Mouse (Mus musculus): ENCODE results near the gene Homer2. TPM values are rescaled to one million over a fixed set of nuclear protein-coding genes. Genes with fewer than 3 reads are reported as not detected.

The Homer2 gene
- polyA plus RNA-seq, 1 experiment from 2014 or later = 8.6 TPM

GRCm38 (mm10) chr7:81689116-81689681, 18.1 kb downstream of the Homer2 start:
- Histone ChIP-seq H3K27ac (ENCODE audit: low read depth) (no peak overlapping the region), H3K4me2 (ENCODE audit: low read depth, low read length) (no peak overlapping the region), H3K4me3 (ENCODE audit: low read depth, low read length) (no peak overlapping the region), H3K27me3 (ENCODE audit: insufficient read depth, low read length) (no peaks in the 10 kb centered on the region), H3K9ac (replicated peaks) (no peak overlapping the region), H3K4me1 (ENCODE audit: insufficient read depth) (peaks cover 13% of the 10 kb centered on the region), H3K9me3 (ENCODE audit: low read length) (no peaks in the 10 kb centered on the region), H3K36me3 (replicated peaks; ENCODE audit: insufficient read depth, low read length) (no peaks in the 10 kb centered on the region)
- TF ChIP-seq CTCF (IDR thresholded peaks at IDR 0.05; ENCODE audit: low read depth) = no peak
- no peak for TF ChIP-seq EP300 (IDR thresholded peaks at IDR 0.05; ENCODE audit: low read depth)
- DNase-seq (peak; percentile 37), ATAC-seq (no peak; the same call in 1 of the 2 replicates)
- WGBS (ENCODE audit: insufficient replicate concordance) = 63% methylated on average over 8 of the region's 8 CpGs

GRCm38 (mm10) chr7:81688378-81688777, 18.9 kb downstream of the Homer2 start:
- ATAC-seq (peak; percentile 93), DNase-seq (peak; percentile 61)
- H3K9me3 ChIP-seq (ENCODE audit: low read length) = no peaks in the 10 kb centered on the region
- H3K27ac ChIP-seq (ENCODE audit: low read depth) = peak overlapping the region; percentile 74
- H3K4me2 ChIP-seq (ENCODE audit: low read depth, low read length) = peak overlapping the region; percentile 20; the same call in 1 of the 2 replicates
- H3K36me3 ChIP-seq (replicated peaks; ENCODE audit: insufficient read depth, low read length) = no peaks in the 10 kb centered on the region
- WGBS (ENCODE audit: insufficient replicate concordance) = 57% methylated on average over 9 of the region's 9 CpGs
- no peaks in the 10 kb centered on the region for H3K27me3 ChIP-seq (ENCODE audit: insufficient read depth, low read length)
- peaks cover 17% of the 10 kb centered on the region for H3K4me1 ChIP-seq (ENCODE audit: insufficient read depth)
- H3K4me3 ChIP-seq (ENCODE audit: low read depth, low read length) = no peak overlapping the region
- TF ChIP-seq CTCF (IDR thresholded peaks at IDR 0.05; ENCODE audit: low read depth) (no peak), EP300 (IDR thresholded peaks at IDR 0.05; ENCODE audit: low read depth) (peak; percentile 24; the same call in 1 of the 2 replicates)
- H3K9ac ChIP-seq (replicated peaks) = no peak overlapping the region

- Histone ChIP-seq H3K4me1 (ENCODE audit: insufficient read depth) (peaks cover 17% of the 10 kb centered on the region), H3K4me3 (ENCODE audit: low read depth, low read length) (no peak overlapping the region), H3K9me3 (ENCODE audit: low read length) (no peaks in the 10 kb centered on the region), H3K4me2 (ENCODE audit: low read depth, low read length) (0 out of 2 replicates have a peak overlapping the region, but pooled peaks have one; percentile 20), H3K27me3 (ENCODE audit: insufficient read depth, low read length) (no peaks in the 10 kb centered on the region), H3K9ac (replicated peaks) (no peak overlapping the region; the same call in 1 of the 2 replicates), H3K36me3 (replicated peaks; ENCODE audit: insufficient read depth, low read length) (no peaks in the 10 kb centered on the region), H3K27ac (ENCODE audit: low read depth) (peak overlapping the region; percentile 74)
- 56% methylated on average over 6 of the region's 6 CpGs for WGBS (ENCODE audit: insufficient replicate concordance)
- DNase-seq (no peak), ATAC-seq (peak; percentile 48; the same call in 1 of the 2 replicates)
- TF ChIP-seq EP300 (IDR thresholded peaks at IDR 0.05; ENCODE audit: low read depth) (no peak), CTCF (IDR thresholded peaks at IDR 0.05; ENCODE audit: low read depth) (no peak)
These were observed 19.5 kb downstream of the Homer2 start for GRCm38 (mm10) chr7:81687684-81688316.

- Histone ChIP-seq H3K27me3 (ENCODE audit: insufficient read depth, low read length) (no peaks in the 10 kb centered on the region), H3K27ac (ENCODE audit: low read depth) (no peak overlapping the region), H3K4me2 (ENCODE audit: low read depth, low read length) (no peak overlapping the region), H3K4me1 (ENCODE audit: insufficient read depth) (peaks cover 17% of the 10 kb centered on the region), H3K4me3 (ENCODE audit: low read depth, low read length) (no peak overlapping the region), H3K9me3 (ENCODE audit: low read length) (no peaks in the 10 kb centered on the region), H3K36me3 (replicated peaks; ENCODE audit: insufficient read depth, low read length) (no peaks in the 10 kb centered on the region), H3K9ac (replicated peaks) (no peak overlapping the region)
- no peak for DNase-seq
- no peak for ATAC-seq
- 73% methylated on average over 7 of the region's 7 CpGs for WGBS (ENCODE audit: insufficient replicate concordance)
- TF ChIP-seq EP300 (IDR thresholded peaks at IDR 0.05; ENCODE audit: low read depth) (no peak), CTCF (IDR thresholded peaks at IDR 0.05; ENCODE audit: low read depth) (no peak)
These were observed 22.0 kb downstream of the Homer2 start for GRCm38 (mm10) chr7:81685375-81685774.

- H3K27ac ChIP-seq (ENCODE audit: low read depth) = no peak overlapping the region
- 61% methylated on average over 7 of the region's 7 CpGs for WGBS (ENCODE audit: insufficient replicate concordance)
- no peaks in the 10 kb centered on the region for H3K27me3 ChIP-seq (ENCODE audit: insufficient read depth, low read length)
These were observed 23.4 kb downstream of the Homer2 start for GRCm38 (mm10) chr7:81683779-81684422.

GRCm38 (mm10) chr7:81681386-81681785, 25.9 kb downstream of the Homer2 start:
- ATAC-seq = no peak
- DNase-seq = no peak
- Histone ChIP-seq H3K4me1 (ENCODE audit: insufficient read depth) (peaks cover 12% of the 10 kb centered on the region), H3K36me3 (replicated peaks; ENCODE audit: insufficient read depth, low read length) (no peaks in the 10 kb centered on the region), H3K4me3 (ENCODE audit: low read depth, low read length) (no peak overlapping the region), H3K9me3 (ENCODE audit: low read length) (no peaks in the 10 kb centered on the region), H3K27me3 (ENCODE audit: insufficient read depth, low read length) (no peaks in the 10 kb centered on the region), H3K4me2 (ENCODE audit: low read depth, low read length) (no peak overlapping the region), H3K27ac (ENCODE audit: low read depth) (no peak overlapping the region), H3K9ac (replicated peaks) (no peak overlapping the region)
- TF ChIP-seq CTCF (IDR thresholded peaks at IDR 0.05; ENCODE audit: low read depth) (no peak), EP300 (IDR thresholded peaks at IDR 0.05; ENCODE audit: low read depth) (no peak)
- 67% methylated on average over 3 of the region's 3 CpGs for WGBS (ENCODE audit: insufficient replicate concordance)

More at GRCm38 (mm10) chr7:81683779-81684422, 23.4 kb downstream of the Homer2 start:
- TF ChIP-seq EP300 (IDR thresholded peaks at IDR 0.05; ENCODE audit: low read depth) (no peak), CTCF (IDR thresholded peaks at IDR 0.05; ENCODE audit: low read depth) (no peak)
- no peaks in the 10 kb centered on the region for H3K9me3 ChIP-seq (ENCODE audit: low read length)
- DNase-seq = no peak
- H3K4me2 ChIP-seq (ENCODE audit: low read depth, low read length) = no peak overlapping the region
- no peaks in the 10 kb centered on the region for H3K36me3 ChIP-seq (replicated peaks; ENCODE audit: insufficient read depth, low read length)
- peaks cover 14% of the 10 kb centered on the region for H3K4me1 ChIP-seq (ENCODE audit: insufficient read depth)
- H3K9ac ChIP-seq (replicated peaks) = no peak overlapping the region
- no peak overlapping the region for H3K4me3 ChIP-seq (ENCODE audit: low read depth, low read length)
- ATAC-seq = no peak
